Mouse (Mus musculus) embryonic facial prominence, embryonic 11.5 days (tissue): ENCODE data around the gene Ccdc124. TPM values are rescaled to one million over a fixed set of nuclear protein-coding genes. Genes with fewer than 3 reads are reported as not detected.

ENCODE experiments used
- ATAC-seq: fragments of 200-750 bp; cut with Nextera tagmentation; replicated peaks from 2 replicates; pipeline ENCODE4 v1.8.0; 2017; ENCODE audit warnings: low read depth; ENCODE audit not compliant: insufficient number of reproducible peaks, low FRiP score, low TSS enrichment
- DNase-seq: peaks from one replicate; pipeline ENCODE4 v3.0.0-alpha.2; 2015; ENCODE audit warnings: low spot score
- H3K27ac ChIP-seq: fragments of 300-500 bp; sonication (generic); replicated peaks from 2 replicates; pipeline ENCODE4 v1.5.1; 2014; ENCODE audit warnings: mild to moderate bottlenecking, low read depth, low read length, control low read depth
- H3K27me3 ChIP-seq: fragments of 300-500 bp; sonication (generic); 2 replicates; pipeline ENCODE4 v1.6.1; 2014; ENCODE audit warnings: mild to moderate bottlenecking, low read length, moderate library complexity, mixed read lengths; ENCODE audit not compliant: control insufficient read depth, insufficient read depth
- H3K36me3 ChIP-seq: fragments of 300-500 bp; sonication (generic); replicated peaks from 2 replicates; pipeline ENCODE4 v1.6.1; 2014; ENCODE audit warnings: low read depth, mild to moderate bottlenecking, low read length, moderate library complexity, mixed read lengths; ENCODE audit not compliant: control insufficient read depth, insufficient read depth
- H3K4me1 ChIP-seq: fragments of 300-500 bp; sonication (generic); 2 replicates; pipeline ENCODE4 v1.6.1; 2014; ENCODE audit warnings: low read length, mixed read lengths; ENCODE audit not compliant: control insufficient read depth, insufficient read depth
- H3K4me2 ChIP-seq: fragments of 300-500 bp; sonication (generic); 2 replicates; pipeline ENCODE4 v1.6.1; 2014; ENCODE audit warnings: low read depth, mild to moderate bottlenecking, control low read depth, low read length, moderate library complexity
- H3K4me3 ChIP-seq: fragments of 300-500 bp; sonication (generic); 2 replicates; pipeline ENCODE4 v1.5.1; 2014; ENCODE audit warnings: low read depth, low read length, control low read depth
- H3K9ac ChIP-seq: fragments of 300-500 bp; sonication (generic); replicated peaks from 2 replicates; pipeline ENCODE4 v1.6.1; 2014; ENCODE audit warnings: mild to moderate bottlenecking, control low read depth, low read length
- H3K9me3 ChIP-seq: fragments of 300-500 bp; sonication (generic); replicated peaks from 2 replicates; pipeline ENCODE4 v1.6.1; 2016; ENCODE audit warnings: mild to moderate bottlenecking, low read length, inconsistent platforms, mixed read lengths; ENCODE audit not compliant: control insufficient read depth
- WGBS: fragments of 180-500 bp; shearing (Covaris S2); extraction: QIAGEN DNeasy Blood & Tissue Kit; methylation state at CpG from one replicate; pipeline ENCODE4 v1.1.7; 2014; 5-methylcytosine and 5-hydroxymethylcytosine counted together
- microRNA-seq: library from miRNA; unstranded; fragments of <30 nt; microRNA quantifications from one replicate; pipeline ENCODE4, GENCODE M21; 2016; ENCODE audit warnings: borderline number of aligned reads
- polyA plus RNA-seq: library from polyadenylated mRNA; unstranded; fragments of >200 nt; fragmentation: Nextera tagmentation; extraction: Ambion mirVana; gene quantifications from 2 replicates; pipeline ENCODE4 v1.2.1, GENCODE M21; 2014

Ccdc124 gene
- polyA plus RNA-seq, 1 experiment from 2014 or later: 150 TPM

- peak; percentile 67 for ATAC-seq
- Histone ChIP-seq H3K4me3 (no peak overlapping the region), H3K27me3 (peaks cover 12% of the 10 kb centered on the region), H3K36me3 (no peaks in the 10 kb centered on the region), H3K4me2 (peak overlapping the region; percentile 15; the same call in 1 of the 2 replicates), H3K4me1 (no peaks in the 10 kb centered on the region; the same call in 1 of the 2 replicates), H3K9me3 (no peaks in the 10 kb centered on the region), H3K27ac (no peak overlapping the region), H3K9ac (no peak overlapping the region)
- peak; percentile 78 for DNase-seq
- 2% methylated on average over 31 of the region's 31 CpGs for WGBS
Measured at GRCm38 (mm10) chr8:70820101-70820935, 53.4 kb downstream of the Ccdc124 start.

Small RNA genes lying within 50 kb of the gene (microRNA-seq; reads per million reads assigned to microRNA genes)
- 1.4 reads per million for gene Mir7067

Other genes with a start within 250 kb of the Ccdc124 start
- 0.20 TPM in 1 of 2 replicates, not detected in the other for gene Gdf15, start 241.5 kb downstream of the Ccdc124 start, polyA plus RNA-seq
- 59.8 and 71.3 TPM in 2 replicates for gene Pgpep1, start 213.5 kb downstream of the Ccdc124 start, polyA plus RNA-seq
- 323 and 334 TPM in 2 replicates for gene Lsm4, start 200.7 kb downstream of the Ccdc124 start, polyA plus RNA-seq
- 94.2 and 104 TPM in 2 replicates for gene Jund, start 175.0 kb downstream of the Ccdc124 start, polyA plus RNA-seq
- not detected in 2 replicates for gene Iqcn, start 170.5 kb downstream of the Ccdc124 start, polyA plus RNA-seq
- gene Gm3336, start 155.4 kb downstream of the Ccdc124 start, polyA plus RNA-seq: not detected in 2 replicates
- 0.06 and 0.20 TPM in 2 replicates for gene Pde4c, start 150.2 kb downstream of the Ccdc124 start, polyA plus RNA-seq
- gene Rab3a, start 119.3 kb downstream of the Ccdc124 start, polyA plus RNA-seq: 24.8 and 31.6 TPM in 2 replicates
- 25.8 and 33.5 TPM in 2 replicates for gene Mpv17l2, start 113.0 kb downstream of the Ccdc124 start, polyA plus RNA-seq
- 30.1 and 33.4 TPM in 2 replicates for gene Pik3r2, start 97.2 kb downstream of the Ccdc124 start, polyA plus RNA-seq
- gene Mast3, start 68.9 kb downstream of the Ccdc124 start, polyA plus RNA-seq: 8.3 and 9.7 TPM in 2 replicates
- 0.10 TPM in 1 of 2 replicates, not detected in the other for gene Il12rb1, start 65.5 kb downstream of the Ccdc124 start, polyA plus RNA-seq
- gene Arrdc2, start 34.2 kb downstream of the Ccdc124 start, polyA plus RNA-seq: 5.1 and 5.3 TPM in 2 replicates
- gene Kcnn1, start 10.7 kb downstream of the Ccdc124 start, polyA plus RNA-seq: 2.9 and 4.0 TPM in 2 replicates
- 0.27 and 0.43 TPM in 2 replicates for gene Slc5a5, start 18.8 kb upstream of the Ccdc124 start, polyA plus RNA-seq
- gene Rpl18a, start 23.5 kb upstream of the Ccdc124 start, polyA plus RNA-seq: 3,270 and 3,568 TPM in 2 replicates
- 24.9 and 32.5 TPM in 2 replicates for gene Map1s, start 32.0 kb upstream of the Ccdc124 start, polyA plus RNA-seq